Mouse (Mus musculus) hindbrain, embryonic 13.5 days (tissue): ENCODE measurements around the gene Camkv. TPM values are rescaled to one million over a fixed set of nuclear protein-coding genes. Genes with fewer than 3 reads are reported as not detected.

Experiments
- ATAC-seq: fragments of 200-750 bp; cut with Nextera tagmentation; 2 replicates; pipeline ENCODE4 v1.8.0; 2017; ENCODE audit warnings: moderate TSS enrichment; ENCODE audit not compliant: low FRiP score
- H3K27ac ChIP-seq: fragments of 300-500 bp; sonication (generic); 2 replicates; pipeline ENCODE4 v1.5.1; 2015; ENCODE audit warnings: inconsistent platforms, mild to moderate bottlenecking, moderate library complexity
- H3K27me3 ChIP-seq: fragments of 300-500 bp; sonication (generic); 2 replicates; pipeline ENCODE4 v1.6.1; 2015; ENCODE audit warnings: mild to moderate bottlenecking, inconsistent platforms
- H3K36me3 ChIP-seq: fragments of 300-500 bp; sonication (generic); 2 replicates; pipeline ENCODE4 v1.6.1; 2015; ENCODE audit warnings: mild to moderate bottlenecking, inconsistent platforms
- H3K4me1 ChIP-seq: fragments of 300-500 bp; sonication (generic); replicated peaks from 2 replicates; pipeline ENCODE4 v1.6.1; 2015; ENCODE audit warnings: inconsistent platforms
- H3K4me2 ChIP-seq: fragments of 300-500 bp; sonication (generic); 2 replicates; pipeline ENCODE4 v1.6.1; 2015; ENCODE audit warnings: inconsistent platforms, mild to moderate bottlenecking, moderate library complexity
- H3K4me3 ChIP-seq: fragments of 300-500 bp; sonication (generic); 2 replicates; pipeline ENCODE4 v1.5.1; 2015; ENCODE audit warnings: mild to moderate bottlenecking, inconsistent platforms
- H3K9ac ChIP-seq: fragments of 300-500 bp; sonication (generic); 2 replicates; pipeline ENCODE4 v1.6.1; 2015; ENCODE audit warnings: mild to moderate bottlenecking, inconsistent platforms
- H3K9me3 ChIP-seq: fragments of 300-500 bp; sonication (generic); 2 replicates; pipeline ENCODE4 v1.6.1; 2016; ENCODE audit warnings: inconsistent platforms
- WGBS: fragments of 180-500 bp; shearing (Covaris S2); methylation state at CpG from one replicate; pipeline ENCODE4 v1.1.7; 2015; 5-methylcytosine and 5-hydroxymethylcytosine counted together
- polyA plus RNA-seq: library from polyadenylated mRNA; unstranded; fragments of >200 nt; fragmentation: Nextera tagmentation; extraction: Ambion mirVana; gene quantifications from 2 replicates; pipeline ENCODE4 v1.2.1, GENCODE M21; 2015

Gene Camkv
- polyA plus RNA-seq, 1 experiment from 2014 or later, result 12.4 TPM

DNA sequence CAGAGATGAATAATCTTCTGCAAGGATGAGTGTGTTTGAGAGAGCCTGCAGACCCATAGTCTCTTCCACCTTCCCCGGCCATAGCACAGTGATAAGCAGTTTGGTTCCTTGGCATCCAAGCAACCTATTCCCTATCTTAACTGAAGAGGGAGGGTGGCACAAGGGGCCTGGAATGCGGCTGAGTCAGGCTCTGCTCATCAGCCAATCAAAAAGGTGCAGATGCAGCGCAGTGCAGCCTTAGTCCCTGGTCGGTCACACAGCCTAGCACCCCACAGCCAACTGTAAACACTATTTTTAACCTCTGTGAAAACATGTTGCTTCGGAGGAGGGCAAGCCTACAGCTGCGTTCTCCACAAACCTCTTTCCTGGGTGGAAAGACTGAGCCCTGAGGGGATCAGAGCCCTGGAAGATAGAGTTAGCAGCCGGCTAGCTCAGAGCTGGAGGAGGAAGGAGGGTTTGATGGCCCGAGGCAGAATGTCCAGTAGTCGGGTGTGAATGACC, 8.5 kb upstream of the Camkv start:
- Histone ChIP-seq H3K9me3 (no peaks in the 10 kb centered on the region), H3K4me2 (no peak overlapping the region), H3K36me3 (no peaks in the 10 kb centered on the region), H3K27ac (no peak overlapping the region), H3K27me3 (no peaks in the 10 kb centered on the region), H3K4me1 (peaks cover 22% of the 10 kb centered on the region), H3K4me3 (no peak overlapping the region), H3K9ac (no peak overlapping the region)
- WGBS, result 60% methylated on average over 9 of the region's 9 CpGs
- no peak for ATAC-seq

DNA sequence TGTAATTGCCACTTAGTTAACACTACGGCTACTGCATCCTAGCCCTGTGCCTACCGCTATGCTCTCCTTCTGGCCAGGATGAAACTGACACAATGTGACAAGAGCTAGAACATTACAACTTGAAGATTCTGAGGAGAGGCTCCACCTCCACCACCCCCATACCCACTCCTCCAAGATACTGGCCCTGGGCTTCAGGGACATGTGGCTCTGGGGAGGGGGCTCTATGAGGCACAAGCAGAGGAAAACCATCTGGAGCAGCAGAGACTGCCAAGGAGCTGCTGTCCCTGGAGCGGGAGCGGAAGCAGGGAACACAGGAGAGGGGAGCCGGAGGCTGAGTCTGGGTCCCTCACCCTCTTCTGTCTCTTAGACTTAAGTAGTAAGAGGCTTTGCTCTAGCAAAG, 7.7 kb upstream of the Camkv start:
- Histone ChIP-seq H3K36me3 (no peaks in the 10 kb centered on the region), H3K4me1 (peaks cover 29% of the 10 kb centered on the region), H3K9me3 (no peaks in the 10 kb centered on the region), H3K9ac (no peak overlapping the region), H3K27ac (no peak overlapping the region), H3K4me2 (no peak overlapping the region), H3K27me3 (no peaks in the 10 kb centered on the region), H3K4me3 (no peak overlapping the region)
- no peak for ATAC-seq
- WGBS, result 77% methylated on average over 5 of the region's 5 CpGs

DNA sequence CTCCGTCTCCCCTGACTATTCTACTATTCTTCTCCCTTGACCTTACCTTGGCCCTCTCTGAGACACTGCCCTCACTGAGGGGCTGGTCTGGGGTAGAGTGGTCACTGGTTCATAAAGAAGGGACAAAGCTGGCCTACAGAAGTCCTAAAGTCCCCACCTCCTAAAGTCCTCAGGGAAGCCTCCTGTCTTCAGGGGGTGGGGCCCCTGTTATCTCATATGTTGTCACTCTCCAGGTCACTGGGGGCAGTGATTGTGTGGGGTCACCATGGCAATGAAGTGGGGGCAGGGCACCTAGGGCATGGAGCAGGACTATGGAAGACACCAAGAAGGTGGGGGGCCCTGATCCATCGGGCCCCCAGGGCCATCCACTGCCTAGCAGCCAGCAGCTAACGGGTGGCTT, 7.3 kb upstream of the Camkv start, which contains the start of gene Actl11:
TSS of gene Actl11 (plus strand) at position 301 of the 400 bp plus-strand sequence.
- H3K4me3 ChIP-seq, result no peak within 1 kb of the TSS
- H3K4me2 ChIP-seq, result no peak within 1 kb of the TSS
- H3K27ac ChIP-seq, result no peak within 1 kb of the TSS
- H3K9ac ChIP-seq, result no peak within 1 kb of the TSS
- no peaks in the 10 kb centered on the region for H3K27me3 ChIP-seq
- no peak for ATAC-seq
- H3K4me1 ChIP-seq, result peaks cover 29% of the 10 kb centered on the region
- no peaks in the 10 kb centered on the region for H3K9me3 ChIP-seq
- WGBS, result 84% methylated on average over 3 of the region's 3 CpGs
- no peaks in the 10 kb centered on the region for H3K36me3 ChIP-seq

DNA sequence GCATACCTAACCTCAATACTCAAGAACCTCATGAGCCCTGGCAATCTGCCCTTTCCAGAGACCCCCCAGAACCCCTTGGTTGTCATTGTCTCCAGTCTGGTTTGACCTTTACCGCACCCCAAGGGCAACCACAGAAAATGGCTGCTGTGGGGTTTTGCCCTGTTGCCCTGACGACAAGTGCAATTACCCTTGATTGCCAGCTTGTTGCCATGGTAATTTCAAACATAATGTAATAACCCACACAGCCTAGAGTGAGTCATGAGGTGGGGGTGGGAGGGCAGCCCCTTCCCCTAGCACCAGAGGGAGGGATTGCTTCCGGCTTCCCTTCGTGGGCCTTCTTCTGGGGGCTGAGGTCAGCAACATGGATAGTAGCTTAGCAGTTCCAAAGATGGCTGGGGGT, 3.3 kb upstream of the Camkv start:
- no peak for ATAC-seq
- no peak overlapping the region for H3K4me2 ChIP-seq
- no peak overlapping the region for H3K9ac ChIP-seq
- WGBS, result 47% methylated on average over 4 of the region's 4 CpGs
- peaks cover 29% of the 10 kb centered on the region for H3K4me1 ChIP-seq
- H3K27me3 ChIP-seq, result peaks cover 24% of the 10 kb centered on the region
- no peaks in the 10 kb centered on the region for H3K36me3 ChIP-seq
- H3K27ac ChIP-seq, result no peak overlapping the region
- no peak overlapping the region for H3K4me3 ChIP-seq
- no peaks in the 10 kb centered on the region for H3K9me3 ChIP-seq

DNA sequence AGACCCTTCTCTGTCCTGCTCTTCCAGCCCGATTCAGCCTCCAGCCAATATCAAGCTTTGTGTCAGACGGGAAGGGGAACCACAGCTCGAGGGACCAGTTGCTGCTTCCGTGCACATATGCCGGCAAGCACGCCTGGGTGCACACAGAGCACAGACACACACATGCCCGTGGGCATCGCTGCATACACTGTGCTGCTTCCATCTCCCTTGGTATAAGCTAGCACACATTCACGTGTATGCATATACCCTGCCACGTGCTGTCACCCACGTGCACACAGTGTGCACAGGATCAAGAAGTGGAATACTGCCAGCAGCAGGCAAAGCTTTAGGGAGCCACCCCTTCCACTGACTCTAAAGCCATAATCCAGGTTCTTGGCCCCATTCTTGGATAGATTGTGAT, 1.3 kb upstream of the Camkv start:
- WGBS, result 85% methylated on average over 11 of the region's 11 CpGs
- H3K4me1 ChIP-seq, result peaks cover 29% of the 10 kb centered on the region
- H3K9me3 ChIP-seq, result no peaks in the 10 kb centered on the region
- ATAC-seq, result no peak
- H3K27me3 ChIP-seq, result peaks cover 27% of the 10 kb centered on the region
- no peak overlapping the region for H3K4me2 ChIP-seq
- H3K9ac ChIP-seq, result no peak overlapping the region
- no peak overlapping the region for H3K4me3 ChIP-seq
- H3K27ac ChIP-seq, result no peak overlapping the region
- no peaks in the 10 kb centered on the region for H3K36me3 ChIP-seq

DNA sequence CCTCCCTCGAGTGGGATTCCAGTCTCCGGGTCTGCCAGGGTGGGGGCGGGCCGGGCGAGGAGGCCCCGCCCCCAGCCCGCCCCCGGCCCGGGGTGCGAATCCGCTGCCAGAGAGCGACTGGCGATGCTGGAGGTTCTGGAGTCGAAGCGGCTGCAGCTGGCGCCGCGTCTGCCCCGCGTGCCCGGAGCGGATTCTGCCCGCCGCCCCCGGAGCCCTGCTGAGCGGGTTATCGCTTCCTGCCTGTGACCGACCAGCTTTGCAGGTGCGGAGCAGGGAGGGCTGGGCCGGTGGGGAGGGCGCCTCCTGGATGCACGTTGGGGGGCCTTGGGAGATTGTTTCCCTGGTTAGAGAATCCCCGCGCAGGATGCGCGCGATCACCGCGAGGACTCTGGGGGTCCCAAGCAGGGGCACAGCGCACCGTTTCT, 328 bp downstream of the Camkv start:
- H3K4me2 ChIP-seq, result peak overlapping the region; percentile 91
- H3K4me3 ChIP-seq, result peak overlapping the region; percentile 53
- peak overlapping the region; percentile 72 for H3K9ac ChIP-seq
- H3K36me3 ChIP-seq, result no peaks in the 10 kb centered on the region
- peaks cover 27% of the 10 kb centered on the region for H3K27me3 ChIP-seq
- H3K4me1 ChIP-seq, result peaks cover 29% of the 10 kb centered on the region
- WGBS, result under 1% methylated on average over 40 of the region's 41 CpGs
- peak; percentile 50 for ATAC-seq
- H3K27ac ChIP-seq, result no peak overlapping the region
- no peaks in the 10 kb centered on the region for H3K9me3 ChIP-seq

DNA sequence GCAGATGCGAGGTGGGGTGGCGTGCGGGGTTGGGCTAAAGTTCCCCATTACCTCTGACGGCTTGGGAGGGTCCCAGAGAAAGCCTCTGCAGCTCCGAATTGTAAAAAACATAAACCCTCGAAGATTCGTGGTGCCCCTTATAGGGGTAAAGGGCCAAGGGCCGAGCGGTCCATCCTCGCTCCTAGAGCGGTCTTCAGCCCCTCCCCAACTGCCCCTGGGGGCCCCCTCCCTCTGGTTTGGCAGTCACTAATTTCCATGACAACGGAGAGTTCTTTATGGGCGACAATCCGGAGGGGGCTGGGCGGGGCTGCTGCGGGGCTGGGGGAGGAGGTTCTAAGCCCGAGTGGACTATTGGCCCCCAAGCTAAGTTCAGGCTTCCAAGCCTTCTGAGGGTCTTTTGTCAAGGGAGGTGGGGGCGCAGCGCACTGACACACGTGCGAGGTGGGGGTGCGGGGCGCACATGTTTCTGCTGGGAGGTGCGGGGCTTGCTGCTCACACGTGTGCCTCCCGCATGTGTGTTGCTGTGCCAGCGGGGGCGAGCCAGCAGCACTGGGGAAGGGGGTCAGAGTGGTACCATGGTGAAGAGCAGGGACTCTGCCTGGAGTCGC, 845 bp downstream of the Camkv start:
- H3K4me3 ChIP-seq, result peak overlapping the region; percentile 53
- H3K4me1 ChIP-seq, result peaks cover 29% of the 10 kb centered on the region
- peak; percentile 62 for ATAC-seq
- WGBS, result under 1% methylated on average over 29 of the region's 29 CpGs
- peak overlapping the region; percentile 72 for H3K9ac ChIP-seq
- no peak overlapping the region for H3K27ac ChIP-seq
- peaks cover 27% of the 10 kb centered on the region for H3K27me3 ChIP-seq
- H3K9me3 ChIP-seq, result no peaks in the 10 kb centered on the region
- H3K4me2 ChIP-seq, result peak overlapping the region; percentile 91
- H3K36me3 ChIP-seq, result no peaks in the 10 kb centered on the region

DNA sequence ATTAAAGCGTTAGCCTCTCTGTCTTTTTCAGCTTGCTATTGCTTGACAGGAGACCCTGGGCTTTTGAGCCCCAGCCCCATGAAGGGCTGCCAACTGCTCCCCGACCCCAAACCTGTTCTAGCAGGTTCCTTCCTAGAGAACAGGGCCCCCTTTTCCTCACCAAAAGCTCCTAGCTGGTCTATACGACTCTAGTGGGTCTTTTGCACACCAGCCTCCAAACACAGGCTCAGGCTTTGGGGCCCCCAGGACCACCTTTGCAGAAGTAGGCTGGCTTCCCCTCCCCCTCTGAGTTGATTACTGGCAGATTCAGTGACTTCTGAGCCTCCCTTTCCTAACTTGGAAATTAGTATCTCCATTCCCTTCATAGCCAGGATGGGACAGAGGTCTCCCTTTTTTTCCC, 1.4 kb downstream of the Camkv start:
- no peaks in the 10 kb centered on the region for H3K36me3 ChIP-seq
- peaks cover 27% of the 10 kb centered on the region for H3K27me3 ChIP-seq
- no peak overlapping the region for H3K27ac ChIP-seq
- no peaks in the 10 kb centered on the region for H3K9me3 ChIP-seq
- H3K4me3 ChIP-seq, result peak overlapping the region; percentile 53
- ATAC-seq, result 0 out of 2 replicates have a peak, but pooled peaks have one; percentile 8
- peak overlapping the region; percentile 72 for H3K9ac ChIP-seq
- peaks cover 27% of the 10 kb centered on the region for H3K4me1 ChIP-seq
- peak overlapping the region; percentile 91 for H3K4me2 ChIP-seq
- 8% methylated on average over 3 of the region's 3 CpGs for WGBS

DNA sequence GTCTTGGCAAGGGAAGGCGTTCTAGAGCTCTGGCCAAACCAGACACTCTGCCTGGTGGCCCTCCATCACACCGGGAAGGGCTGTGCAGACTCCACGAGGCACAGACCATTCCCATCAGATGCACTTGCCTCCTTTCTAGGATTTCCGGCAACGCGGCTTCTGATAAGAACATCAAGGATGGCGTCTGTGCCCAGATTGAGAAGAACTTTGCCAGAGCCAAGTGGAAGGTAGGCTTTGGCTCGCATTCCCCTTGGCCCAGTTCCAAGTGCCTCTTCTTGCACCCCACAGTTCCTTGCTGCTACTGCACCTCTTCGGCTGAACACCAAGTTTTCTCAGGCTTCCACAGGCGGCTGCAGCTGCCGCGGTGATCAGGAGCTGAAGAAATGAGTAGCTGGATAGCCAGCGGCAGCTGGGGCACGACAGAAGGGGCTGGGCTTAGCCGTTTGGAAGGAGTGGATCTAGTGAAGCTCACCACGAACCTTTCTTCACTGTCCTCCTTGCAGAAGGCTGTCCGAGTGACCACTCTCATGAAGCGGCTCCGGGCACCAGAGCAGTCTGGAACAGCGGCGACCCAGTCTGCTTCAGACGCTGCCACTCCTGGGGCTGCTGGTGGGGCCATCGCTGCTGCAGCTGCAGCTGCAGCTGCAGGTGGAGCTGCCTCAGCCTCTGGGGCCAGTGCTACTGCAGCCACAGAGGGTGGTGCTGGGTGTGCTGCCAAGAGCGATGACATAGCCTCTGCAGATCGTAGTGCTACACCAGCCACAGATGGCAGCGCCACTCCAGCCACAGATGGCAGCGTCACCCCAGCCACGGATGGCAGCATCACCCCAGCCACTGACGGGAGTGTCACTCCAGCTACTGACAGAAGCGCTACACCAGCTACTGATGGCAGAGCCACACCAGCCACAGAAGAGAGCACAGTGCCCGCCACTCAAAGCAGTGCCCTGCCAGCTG, 12.0 kb downstream of the Camkv start:
- 91% methylated on average over 31 of the region's 31 CpGs for WGBS
- ATAC-seq, result no peak
- Histone ChIP-seq H3K27ac (no peak overlapping the region), H3K9me3 (no peaks in the 10 kb centered on the region), H3K4me1 (peaks cover 16% of the 10 kb centered on the region), H3K4me2 (no peak overlapping the region), H3K36me3 (no peaks in the 10 kb centered on the region), H3K4me3 (no peak overlapping the region), H3K9ac (no peak overlapping the region), H3K27me3 (no peaks in the 10 kb centered on the region)

DNA sequence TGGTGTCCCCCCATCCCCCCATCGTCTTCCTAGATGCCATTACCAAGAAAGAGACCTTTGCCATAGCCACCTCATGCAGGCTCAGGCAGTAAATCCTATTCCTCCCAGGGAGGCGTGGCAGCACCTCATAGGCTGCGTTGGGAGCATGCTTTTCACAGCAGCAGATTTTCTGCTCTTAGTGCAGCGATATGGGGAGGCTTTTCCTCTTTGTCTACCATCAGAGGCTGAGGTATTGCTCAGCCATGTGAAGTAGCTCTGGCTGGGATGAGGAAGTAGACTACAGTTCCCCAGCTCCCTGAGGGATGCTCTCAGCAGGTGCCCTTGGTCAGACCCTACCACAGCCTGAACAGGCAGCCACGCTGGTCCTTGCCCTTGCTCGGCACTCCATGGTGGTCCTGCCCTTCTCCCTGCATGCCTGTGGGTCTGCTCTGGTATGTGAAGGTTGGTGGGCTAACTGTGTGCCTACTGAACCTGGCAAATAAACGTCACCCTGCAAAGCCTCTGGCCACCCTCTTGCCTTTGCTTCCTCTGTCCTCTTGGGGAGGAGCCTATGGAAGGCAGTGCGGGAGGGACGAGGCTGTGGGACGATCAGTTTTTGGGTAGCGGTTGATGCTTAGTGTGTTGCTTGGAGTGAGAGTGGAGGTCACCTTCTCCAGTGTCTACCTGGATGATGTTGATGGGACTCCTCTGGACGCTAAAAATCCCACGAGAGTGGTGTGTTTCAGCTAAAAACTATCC, 13.9 kb downstream of the Camkv start:
- Histone ChIP-seq H3K27ac (no peak overlapping the region), H3K9ac (no peak overlapping the region), H3K9me3 (no peaks in the 10 kb centered on the region), H3K36me3 (no peaks in the 10 kb centered on the region), H3K4me1 (peaks cover 16% of the 10 kb centered on the region), H3K4me3 (no peak overlapping the region), H3K27me3 (no peaks in the 10 kb centered on the region), H3K4me2 (no peak overlapping the region)
- WGBS, result 86% methylated on average over 13 of the region's 13 CpGs
- no peak for ATAC-seq

DNA sequence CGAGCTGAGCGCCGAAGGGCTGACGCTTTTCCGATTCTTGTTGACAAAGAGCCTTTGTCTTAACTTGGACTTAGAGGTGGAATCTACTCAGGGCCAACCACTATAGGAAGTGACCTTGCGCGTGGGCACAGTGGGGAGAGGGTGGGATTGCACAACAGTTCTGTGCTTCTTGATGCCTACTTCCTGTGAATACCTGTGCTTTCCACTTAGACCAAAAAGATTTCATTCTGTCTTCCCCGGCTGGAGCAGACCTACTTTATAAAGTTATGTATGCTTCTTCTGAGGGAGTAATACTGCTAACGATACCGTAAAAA, 14.4 kb downstream of the Camkv start, which contains the start of gene Traip:
TSS of gene Traip (plus strand) at position 215 of the 314 bp plus-strand sequence.
- Histone ChIP-seq H3K9ac (peak within 1 kb of the TSS; percentile 76), H3K9me3 (no peaks in the 10 kb centered on the region), H3K4me1 (peaks cover 16% of the 10 kb centered on the region), H3K4me2 (peak within 1 kb of the TSS; percentile 78), H3K4me3 (peak within 1 kb of the TSS; percentile 60), H3K36me3 (no peaks in the 10 kb centered on the region), H3K27ac (peak within 1 kb of the TSS; percentile 89), H3K27me3 (no peaks in the 10 kb centered on the region)
- no peak for ATAC-seq
- 93% methylated on average over 10 of the region's 10 CpGs for WGBS
